Mouse (Mus musculus) lung, embryonic 15.5 days (tissue): ENCODE measurements around the gene Ltf. TPM values are rescaled to one million over a fixed set of nuclear protein-coding genes. Genes with fewer than 3 reads are reported as not detected.

ENCODE experiments used
- ATAC-seq: fragments of 200-750 bp; cut with Nextera tagmentation; 2 replicates; pipeline ENCODE4 v1.8.0; 2017; ENCODE audit warnings: moderate number of reproducible peaks, borderline replicate concordance; ENCODE audit not compliant: low FRiP score, low TSS enrichment; ENCODE audit errors: extremely low read depth
- H3K27ac ChIP-seq: fragments of 300-500 bp; sonication (generic); 2 replicates; pipeline ENCODE4 v1.5.1; 2015; ENCODE audit warnings: moderate library complexity, mild to moderate bottlenecking, inconsistent platforms
- H3K27me3 ChIP-seq: fragments of 300-500 bp; sonication (generic); 2 replicates; pipeline ENCODE4 v1.6.1; 2015; ENCODE audit warnings: inconsistent platforms
- H3K36me3 ChIP-seq: fragments of 300-500 bp; sonication (generic); 2 replicates; pipeline ENCODE4 v1.6.1; 2015; ENCODE audit warnings: inconsistent platforms
- H3K4me1 ChIP-seq: fragments of 300-500 bp; sonication (generic); 2 replicates; pipeline ENCODE4 v1.6.1; 2015; ENCODE audit warnings: inconsistent platforms
- H3K4me2 ChIP-seq: fragments of 300-500 bp; sonication (generic); 2 replicates; pipeline ENCODE4 v1.6.1; 2015; ENCODE audit warnings: inconsistent platforms, mild to moderate bottlenecking, moderate library complexity
- H3K4me3 ChIP-seq: fragments of 300-500 bp; sonication (generic); 2 replicates; pipeline ENCODE4 v1.5.1; 2015; ENCODE audit warnings: mild to moderate bottlenecking, inconsistent platforms
- H3K9ac ChIP-seq: fragments of 300-500 bp; sonication (generic); 2 replicates; pipeline ENCODE4 v1.6.1; 2015; ENCODE audit warnings: inconsistent platforms
- H3K9me3 ChIP-seq: fragments of 300-500 bp; sonication (generic); 2 replicates; pipeline ENCODE4 v1.6.1; 2016; ENCODE audit warnings: inconsistent platforms
- WGBS: fragments of 180-500 bp; shearing (Covaris S2); methylation state at CpG from one replicate; pipeline ENCODE4 v1.1.7; 2015; 5-methylcytosine and 5-hydroxymethylcytosine counted together
- polyA plus RNA-seq: library from polyadenylated mRNA; unstranded; fragments of >200 nt; fragmentation: Nextera tagmentation; extraction: Ambion mirVana; gene quantifications from 2 replicates; pipeline ENCODE4 v1.2.1, GENCODE M21; 2015

Gene Ltf
- 1.5 and 2.7 TPM in 2 replicates for polyA plus RNA-seq

DNA sequence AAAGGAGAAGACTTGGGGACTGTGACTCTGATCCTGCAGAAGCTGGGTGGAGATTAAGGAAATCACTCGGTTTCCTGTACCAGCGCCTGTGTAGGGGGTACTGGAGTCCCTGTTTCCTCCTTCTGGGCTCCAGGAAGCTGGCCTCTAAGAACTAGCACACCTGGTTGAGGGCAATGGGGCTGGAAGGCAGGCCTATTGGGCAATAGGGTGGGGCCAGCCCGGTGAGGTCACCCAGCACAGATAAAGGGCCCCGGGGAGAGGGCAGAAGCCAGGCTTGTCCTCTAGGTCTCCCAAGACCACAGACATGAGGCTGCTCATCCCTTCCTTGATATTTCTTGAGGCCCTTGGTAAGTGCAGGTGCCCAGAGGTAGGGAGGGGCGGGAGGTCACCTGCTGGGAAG, at the start of gene Ltf:
Gene Ltf, plus strand, starts transcription at position 250 of the 400 bp plus-strand sequence.
- H3K27me3 ChIP-seq, result no peaks in the 10 kb centered on the region
- no peak for ATAC-seq
- H3K9me3 ChIP-seq, result no peaks in the 10 kb centered on the region
- H3K4me2 ChIP-seq, result no peak within 1 kb of the TSS
- no peak within 1 kb of the TSS for H3K27ac ChIP-seq
- WGBS, result 71% methylated on average over 5 of the region's 5 CpGs
- no peak within 1 kb of the TSS for H3K4me3 ChIP-seq
- H3K36me3 ChIP-seq, result no peaks in the 10 kb centered on the region
- H3K4me1 ChIP-seq, result no peaks in the 10 kb centered on the region
- H3K9ac ChIP-seq, result no peak within 1 kb of the TSS

GRCm38 (mm10) chr9:110979411-110979810, 39.7 kb upstream of the Ltf start:
- WGBS, result 88% methylated on average over 11 of the region's 11 CpGs
- no peaks in the 10 kb centered on the region for H3K4me1 ChIP-seq
- no peak for ATAC-seq

GRCm38 (mm10) chr9:110982351-110982750, 36.7 kb upstream of the Ltf start:
- ATAC-seq, result no peak
- Histone ChIP-seq H3K9ac (no peak overlapping the region), H3K27me3 (no peaks in the 10 kb centered on the region), H3K36me3 (no peaks in the 10 kb centered on the region), H3K4me2 (no peak overlapping the region), H3K9me3 (no peaks in the 10 kb centered on the region), H3K4me3 (no peak overlapping the region), H3K4me1 (no peaks in the 10 kb centered on the region), H3K27ac (no peak overlapping the region)
- 55% methylated on average over 4 of the region's 4 CpGs for WGBS

More at GRCm38 (mm10) chr9:110979411-110979810, 39.7 kb upstream of the Ltf start:
- H3K27me3 ChIP-seq, result no peaks in the 10 kb centered on the region
- H3K4me2 ChIP-seq, result no peak overlapping the region
- H3K36me3 ChIP-seq, result no peaks in the 10 kb centered on the region
- no peak overlapping the region for H3K9ac ChIP-seq
- H3K4me3 ChIP-seq, result no peak overlapping the region
- H3K27ac ChIP-seq, result no peak overlapping the region
- H3K9me3 ChIP-seq, result no peaks in the 10 kb centered on the region

GRCm38 (mm10) chr9:110984096-110984495, 35.0 kb upstream of the Ltf start:
- Histone ChIP-seq H3K4me1 (no peaks in the 10 kb centered on the region), H3K4me3 (no peak overlapping the region), H3K9ac (no peak overlapping the region), H3K36me3 (no peaks in the 10 kb centered on the region), H3K27ac (no peak overlapping the region), H3K4me2 (no peak overlapping the region), H3K27me3 (no peaks in the 10 kb centered on the region), H3K9me3 (no peaks in the 10 kb centered on the region)
- 89% methylated on average over 9 of the region's 9 CpGs for whole genome bisulfite sequencing
- ATAC-seq, result no peak

- H3K27me3 ChIP-seq, result no peaks in the 10 kb centered on the region
- 96% methylated on average over 5 of the region's 5 CpGs for WGBS
- no peak overlapping the region for H3K4me2 ChIP-seq
- no peaks in the 10 kb centered on the region for H3K36me3 ChIP-seq
- no peaks in the 10 kb centered on the region for H3K9me3 ChIP-seq
- no peaks in the 10 kb centered on the region for H3K4me1 ChIP-seq
- H3K9ac ChIP-seq, result no peak overlapping the region
- ATAC-seq, result no peak
- no peak overlapping the region for H3K27ac ChIP-seq
- no peak overlapping the region for H3K4me3 ChIP-seq
Observed at GRCm38 (mm10) chr9:110985541-110985940, 33.5 kb upstream of the Ltf start.

DNA sequence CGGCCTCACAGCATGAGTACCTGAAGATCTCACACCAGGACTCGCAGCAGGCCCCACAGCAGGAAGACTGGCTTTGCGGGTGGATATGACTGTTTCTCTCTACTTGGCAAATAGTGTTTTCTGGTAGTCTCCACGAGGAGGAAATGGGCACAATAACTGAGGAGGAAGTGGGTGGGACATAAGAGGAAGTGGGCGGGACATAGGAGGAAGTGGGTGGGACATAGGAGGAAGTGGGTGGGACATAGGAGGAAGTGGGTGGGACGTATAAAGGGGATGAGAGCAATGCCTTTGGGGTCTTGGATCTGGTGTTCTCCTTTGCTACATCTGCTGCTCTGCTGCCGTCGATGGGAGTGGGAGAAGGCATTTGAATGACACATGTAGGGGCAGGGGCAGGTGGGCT, 33.1 kb upstream of the Ltf start:
- no peak overlapping the region for H3K4me2 ChIP-seq
- WGBS, result 78% methylated on average over 8 of the region's 8 CpGs
- no peak overlapping the region for H3K4me3 ChIP-seq
- no peak overlapping the region for H3K9ac ChIP-seq
- no peak for ATAC-seq
- no peak overlapping the region for H3K27ac ChIP-seq
- no peaks in the 10 kb centered on the region for H3K9me3 ChIP-seq
- no peaks in the 10 kb centered on the region for H3K4me1 ChIP-seq
- H3K36me3 ChIP-seq, result no peaks in the 10 kb centered on the region
- no peaks in the 10 kb centered on the region for H3K27me3 ChIP-seq

- Histone ChIP-seq H3K36me3 (no peaks in the 10 kb centered on the region), H3K27me3 (no peaks in the 10 kb centered on the region), H3K9me3 (no peaks in the 10 kb centered on the region), H3K4me3 (no peak overlapping the region), H3K4me1 (no peaks in the 10 kb centered on the region), H3K4me2 (no peak overlapping the region), H3K27ac (no peak overlapping the region), H3K9ac (no peak overlapping the region)
- no peak for ATAC-seq
- 60% methylated on average over 4 of the region's 4 CpGs for WGBS
Observed at GRCm38 (mm10) chr9:110987331-110987730, 31.7 kb upstream of the Ltf start.

- H3K36me3 ChIP-seq, result no peaks in the 10 kb centered on the region
- no peak overlapping the region for H3K4me2 ChIP-seq
- no peak overlapping the region for H3K4me3 ChIP-seq
- 64% methylated on average over 3 of the region's 3 CpGs for WGBS
- no peak overlapping the region for H3K27ac ChIP-seq
- no peaks in the 10 kb centered on the region for H3K4me1 ChIP-seq
- H3K27me3 ChIP-seq, result no peaks in the 10 kb centered on the region
- no peak for ATAC-seq
- H3K9me3 ChIP-seq, result no peaks in the 10 kb centered on the region
- H3K9ac ChIP-seq, result no peak overlapping the region
Observed at GRCm38 (mm10) chr9:110988078-110988477, 31.0 kb upstream of the Ltf start.

DNA sequence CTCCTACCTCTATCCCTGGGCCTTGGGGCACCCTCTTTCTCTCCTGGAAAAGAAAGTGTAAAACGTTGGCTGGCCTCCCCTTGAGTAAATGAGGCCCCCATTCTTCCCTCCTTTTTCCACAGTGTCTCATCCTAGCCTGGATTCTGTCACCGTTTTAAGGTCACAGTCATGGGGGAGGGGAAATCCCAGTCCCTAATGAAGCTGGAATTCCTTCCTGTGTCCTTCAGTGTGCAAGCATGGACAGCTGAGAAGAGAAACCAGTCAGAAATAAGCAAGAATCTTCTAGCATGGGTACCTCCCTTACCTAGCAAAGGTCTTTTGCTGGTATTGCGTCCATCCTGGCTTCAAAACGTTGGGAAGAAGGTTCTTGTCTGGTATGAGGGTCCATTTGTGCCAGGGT, 29.9 kb upstream of the Ltf start:
- no peak overlapping the region for H3K9ac ChIP-seq
- no peaks in the 10 kb centered on the region for H3K27me3 ChIP-seq
- 57% methylated on average over 4 of the region's 4 CpGs for whole genome bisulfite sequencing
- H3K27ac ChIP-seq, result no peak overlapping the region
- H3K4me3 ChIP-seq, result no peak overlapping the region
- H3K36me3 ChIP-seq, result no peaks in the 10 kb centered on the region
- H3K4me2 ChIP-seq, result no peak overlapping the region
- H3K4me1 ChIP-seq, result no peaks in the 10 kb centered on the region
- no peak for ATAC-seq
- H3K9me3 ChIP-seq, result no peaks in the 10 kb centered on the region

- no peak overlapping the region for H3K9ac ChIP-seq
- H3K4me2 ChIP-seq, result no peak overlapping the region
- no peak overlapping the region for H3K4me3 ChIP-seq
- 88% methylated on average over 2 of the region's 2 CpGs for WGBS
- H3K27me3 ChIP-seq, result no peaks in the 10 kb centered on the region
- H3K27ac ChIP-seq, result no peak overlapping the region
- no peaks in the 10 kb centered on the region for H3K9me3 ChIP-seq
- no peak for ATAC-seq
- no peaks in the 10 kb centered on the region for H3K4me1 ChIP-seq
- no peaks in the 10 kb centered on the region for H3K36me3 ChIP-seq
Observed at GRCm38 (mm10) chr9:110989543-110989942, 29.5 kb upstream of the Ltf start.

- H3K9me3 ChIP-seq, result no peaks in the 10 kb centered on the region
- no peak within 1 kb of the TSS for H3K9ac ChIP-seq
- 32% methylated on average over 6 of the region's 6 CpGs for WGBS
- H3K27ac ChIP-seq, result no peak within 1 kb of the TSS
- no peaks in the 10 kb centered on the region for H3K27me3 ChIP-seq
- H3K4me2 ChIP-seq, result no peak within 1 kb of the TSS; the same call in 1 of the 2 replicates
- H3K36me3 ChIP-seq, result no peaks in the 10 kb centered on the region
- no peak within 1 kb of the TSS for H3K4me3 ChIP-seq
- no peaks in the 10 kb centered on the region for H3K4me1 ChIP-seq
- no peak for ATAC-seq
Observed at GRCm38 (mm10) chr9:110990204-110990603, 28.9 kb upstream of the Ltf start, which contains the start of gene Rtp3. Rtp3 (minus strand) TSS chr9:110990583.

- Histone ChIP-seq H3K9ac (no peak overlapping the region), H3K9me3 (no peaks in the 10 kb centered on the region), H3K27ac (no peak overlapping the region), H3K4me2 (no peak overlapping the region), H3K36me3 (no peaks in the 10 kb centered on the region), H3K4me1 (no peaks in the 10 kb centered on the region), H3K27me3 (no peaks in the 10 kb centered on the region), H3K4me3 (no peak overlapping the region)
- WGBS, result 18% methylated on average over 3 of the region's 3 CpGs
- ATAC-seq, result no peak
Observed at GRCm38 (mm10) chr9:110993281-110993709, 25.8 kb upstream of the Ltf start.

GRCm38 (mm10) chr9:110994716-110995172, 24.3 kb upstream of the Ltf start:
- Histone ChIP-seq H3K36me3 (no peaks in the 10 kb centered on the region), H3K27ac (peak overlapping the region; percentile 57), H3K4me1 (peaks cover 6% of the 10 kb centered on the region; the same call in 1 of the 2 replicates), H3K4me2 (peak overlapping the region; percentile 68), H3K9ac (0 out of 2 replicates have a peak overlapping the region, but pooled peaks have one; percentile 37), H3K27me3 (no peaks in the 10 kb centered on the region), H3K4me3 (peak overlapping the region; percentile 49), H3K9me3 (no peaks in the 10 kb centered on the region)
- WGBS, result 7% methylated on average over 13 of the region's 13 CpGs
- ATAC-seq, result peak; percentile 86
